Mouse (Mus musculus) inflammation-experienced regulatory T-cells, adult 16 weeks (primary cell): ENCODE data around the gene Snx30. TPM values are rescaled to one million over a fixed set of nuclear protein-coding genes. Genes with fewer than 3 reads are reported as not detected.

ENCODE experiments used
- polyA plus RNA-seq: library from polyadenylated mRNA; unstranded; fragments of 100-300 nt; shearing (Covaris generic); gene quantifications from one replicate; pipeline ENCODE4 v1.2.1, GENCODE M21; 2017

Snx30 gene
- 3.5 TPM for polyA plus RNA-seq

DNA sequence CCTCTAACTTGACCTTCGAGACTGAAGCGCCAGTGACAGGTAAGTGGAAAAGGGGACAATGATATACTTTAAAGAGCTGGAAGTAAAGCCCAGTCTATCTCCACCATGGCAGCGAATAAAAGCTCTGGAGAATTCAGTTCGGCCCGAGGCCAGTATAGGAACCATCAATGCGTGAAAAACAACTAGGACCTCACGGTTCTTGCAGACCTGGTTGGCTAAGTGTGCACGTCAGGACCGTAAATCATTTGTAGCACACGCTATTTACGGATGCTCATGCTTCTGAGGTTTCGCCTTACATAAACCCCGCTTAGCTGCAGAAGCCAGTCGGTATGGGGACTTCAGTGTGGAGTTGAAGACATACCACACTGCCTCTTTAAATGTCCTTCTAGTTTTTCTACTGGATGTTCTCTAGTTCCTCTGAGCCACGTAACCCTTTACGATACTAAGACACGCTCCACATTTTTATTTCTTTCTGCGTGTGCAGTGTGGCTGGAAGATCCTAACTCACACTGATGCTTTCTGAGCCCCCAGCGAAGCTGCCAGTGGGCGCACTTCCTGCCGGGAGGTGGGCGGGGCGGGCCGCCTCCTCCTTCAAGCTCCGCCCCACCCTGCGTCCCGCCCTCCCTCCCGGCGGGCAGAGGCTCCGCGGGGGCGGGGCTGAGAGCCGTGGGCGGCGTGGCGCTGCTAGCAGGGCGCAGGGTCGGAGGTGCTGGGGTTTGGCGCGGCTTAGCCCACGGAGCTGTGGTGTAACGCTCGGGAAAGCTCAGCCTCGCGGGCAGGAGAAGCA is at the start of gene Snx30:
TSS of gene Snx30 (plus strand) at position 660 of the 787 bp plus-strand sequence.

DNA sequence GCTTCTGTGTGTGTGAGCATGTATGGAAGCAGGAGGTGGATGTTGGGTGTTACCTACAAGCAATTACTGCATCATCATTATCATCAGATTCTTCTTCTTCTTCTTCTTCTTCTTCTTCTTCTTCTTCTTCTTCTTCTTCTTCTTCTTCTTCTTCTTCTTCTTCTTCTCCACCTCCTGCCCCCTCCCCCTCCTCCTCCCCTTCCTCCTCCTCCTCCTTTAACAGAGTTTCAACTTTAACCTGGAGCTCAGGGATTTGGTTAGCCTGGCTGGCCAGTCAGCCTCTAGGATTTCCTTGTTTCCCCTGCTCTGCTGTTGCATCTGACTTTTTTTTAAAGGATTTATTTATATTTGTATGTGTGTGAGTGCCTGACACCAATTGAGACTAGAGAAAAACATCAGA is 4.2 kb upstream of the Snx30 start, which contains the start of gene Inip:
TSS of gene Inip (minus strand) at position 101 of the 400 bp plus-strand sequence.

DNA sequence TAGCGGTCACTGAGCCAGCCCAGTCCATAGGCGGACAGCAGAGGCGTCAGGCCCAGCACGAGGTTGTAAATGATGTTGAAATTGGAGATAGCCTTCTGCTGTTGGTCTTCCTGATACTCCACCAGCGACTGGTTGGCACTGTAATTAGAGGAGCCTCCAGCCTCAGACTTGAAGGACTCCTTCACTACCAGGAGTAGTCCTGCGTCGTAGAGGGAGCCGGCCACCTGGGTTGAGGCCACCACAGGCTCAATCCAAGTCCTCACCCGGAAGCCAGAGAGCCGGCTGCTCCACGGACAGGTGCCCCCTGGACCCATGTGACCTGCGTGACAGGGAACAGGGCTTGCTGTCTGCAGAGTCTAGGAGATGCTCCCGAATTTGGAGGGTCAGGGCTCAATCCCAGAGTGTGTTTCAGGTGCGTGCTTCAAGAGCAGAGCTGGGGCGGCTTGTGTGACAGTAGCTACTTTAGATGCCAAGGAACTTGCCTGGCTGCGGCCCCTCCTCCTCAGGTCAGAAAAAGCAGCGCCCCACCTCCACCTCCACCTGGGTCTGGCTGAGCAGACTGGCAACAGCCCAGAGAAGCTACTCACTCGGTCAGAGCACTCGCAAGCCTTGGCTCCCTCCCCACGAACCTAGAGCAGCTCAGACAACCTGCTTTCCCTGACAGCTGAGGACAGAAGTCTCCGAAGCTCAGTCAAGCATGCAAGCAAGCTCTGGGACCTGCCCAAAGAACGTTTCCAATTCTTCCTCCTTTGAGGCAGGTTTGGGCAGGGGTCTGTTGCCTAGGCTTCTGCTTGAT is 109.2 kb downstream of the Snx30 start, which contains the start of gene Slc46a2:
TSS of gene Slc46a2 (minus strand) at position 449 of the 796 bp plus-strand sequence.

Other genes with a start within 250 kb of the Snx30 start
- gene Hsdl2, start 224.3 kb upstream of the Snx30 start, polyA plus RNA-seq = 41.6 TPM
- 10.1 TPM for gene E130308A19Rik, start 179.6 kb upstream of the Snx30 start, polyA plus RNA-seq
- 77.7 TPM for gene Inip, start 4.3 kb upstream of the Snx30 start, polyA plus RNA-seq
- not detected for gene Slc46a2, start 109.2 kb downstream of the Snx30 start, polyA plus RNA-seq
- not detected for gene Mup4, start 154.9 kb downstream of the Snx30 start, polyA plus RNA-seq
- not detected for gene Mup6, start 158.5 kb downstream of the Snx30 start, polyA plus RNA-seq